Mouse (Mus musculus): Measurements from ENCODE around the gene Ica1.

DNA sequence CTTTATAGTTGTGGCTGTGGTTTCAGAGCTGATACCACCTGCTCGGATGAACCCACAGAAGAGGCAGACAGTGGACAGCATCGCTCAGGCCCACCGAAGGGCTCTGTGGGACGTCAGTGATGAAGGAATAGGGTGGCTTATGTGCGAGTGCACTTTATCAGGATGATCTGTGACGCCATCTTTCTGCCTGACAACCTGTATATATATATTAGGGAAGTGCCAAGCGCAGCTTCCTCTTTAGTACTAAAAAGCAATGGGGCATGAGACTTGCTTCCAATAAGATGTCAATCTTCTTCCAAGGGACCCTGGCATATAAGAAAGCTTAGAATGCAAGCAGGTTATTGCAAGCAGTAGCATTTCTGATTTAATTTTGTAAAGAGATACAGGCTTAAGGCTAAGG is 127.9 kb downstream of the Ica1 start:
- no peak for TF ChIP-seq CTCF (IDR thresholded peaks at IDR 0.05)
- no peak for TF ChIP-seq EP300 (IDR thresholded peaks at IDR 0.05)
